Mouse (Mus musculus) erythroblast, embryonic 14.5 days (primary cell): ENCODE measurements around the gene Anpep. TPM values are rescaled to one million over a fixed set of nuclear protein-coding genes. Genes with fewer than 3 reads are reported as not detected.

ENCODE experiments used
- H3K27me3 ChIP-seq: 2 replicates; pipeline ENCODE4 v1.6.1; 2012; ENCODE audit warnings: inconsistent platforms; ENCODE audit not compliant: control insufficient read depth
- H3K36me3 ChIP-seq: 2 replicates; pipeline ENCODE4 v1.6.1; 2012; ENCODE audit warnings: mild to moderate bottlenecking, inconsistent platforms; ENCODE audit not compliant: control insufficient read depth
- H3K4me1 ChIP-seq: 2 replicates; pipeline ENCODE4 v1.6.1; 2012; ENCODE audit warnings: inconsistent platforms; ENCODE audit not compliant: control insufficient read depth
- H3K4me3 ChIP-seq: replicated peaks from 2 replicates; pipeline ENCODE3; 2012; ENCODE audit warnings: moderate library complexity, mild to moderate bottlenecking, inconsistent platforms
- H3K9me3 ChIP-seq: 2 replicates; pipeline ENCODE4 v1.6.1; 2012; ENCODE audit warnings: low read length, inconsistent platforms, mixed read lengths; ENCODE audit not compliant: control insufficient read depth
- GATA1 ChIP-seq: IDR thresholded peaks from 2 replicates; pipeline ENCODE4 v1.6.1; 2012; ENCODE audit warnings: low read length, inconsistent platforms, mixed read lengths
- TAL1 ChIP-seq: IDR thresholded peaks from 3 replicates; pipeline ENCODE4 v1.6.1; 2012; ENCODE audit warnings: low read length, inconsistent platforms, mixed read lengths
- polyA plus RNA-seq: library from polyadenylated mRNA; stranded (reverse); fragments of >175 nt; gene quantifications from 2 replicates; pipeline ENCODE4 v1.2.3, GENCODE M21; 2012

Gene Anpep
- polyA plus RNA-seq, 1 experiment: 0.03 TPM

GRCm38 (mm10) chr7:79869072-79869719, 8.3 kb upstream of the Anpep start:
- H3K9me3 ChIP-seq: no peaks in the 10 kb centered on the region
- H3K36me3 ChIP-seq: no peaks in the 10 kb centered on the region
- no peaks in the 10 kb centered on the region for H3K27me3 ChIP-seq
- no peaks in the 10 kb centered on the region for H3K4me1 ChIP-seq
- TF ChIP-seq TAL1: no peak
- TF ChIP-seq GATA1: no peak
- H3K4me3 ChIP-seq: no peak overlapping the region

GRCm38 (mm10) chr7:79868475-79868874, 7.6 kb upstream of the Anpep start:
- no peaks in the 10 kb centered on the region for H3K36me3 ChIP-seq
- H3K4me3 ChIP-seq: no peak overlapping the region
- no peak for TF ChIP-seq TAL1
- no peak for TF ChIP-seq GATA1
- no peaks in the 10 kb centered on the region for H3K27me3 ChIP-seq
- no peaks in the 10 kb centered on the region for H3K4me1 ChIP-seq
- H3K9me3 ChIP-seq: no peaks in the 10 kb centered on the region

- H3K4me1 ChIP-seq: no peaks in the 10 kb centered on the region
- no peaks in the 10 kb centered on the region for H3K27me3 ChIP-seq
- TF ChIP-seq TAL1: no peak
- no peak for TF ChIP-seq GATA1
- no peaks in the 10 kb centered on the region for H3K36me3 ChIP-seq
- no peak overlapping the region for H3K4me3 ChIP-seq
- H3K9me3 ChIP-seq: no peaks in the 10 kb centered on the region
Observed at GRCm38 (mm10) chr7:79867861-79868260, 7.0 kb upstream of the Anpep start.

GRCm38 (mm10) chr7:79866294-79867000, 5.6 kb upstream of the Anpep start:
- Histone ChIP-seq H3K4me3 (no peak overlapping the region), H3K4me1 (peaks cover 5% of the 10 kb centered on the region), H3K27me3 (no peaks in the 10 kb centered on the region), H3K9me3 (no peaks in the 10 kb centered on the region), H3K36me3 (no peaks in the 10 kb centered on the region)
- no peak for TF ChIP-seq TAL1
- no peak for TF ChIP-seq GATA1

GRCm38 (mm10) chr7:79861794-79862193, 935 bp upstream of the Anpep start:
- TF ChIP-seq TAL1 (no peak), GATA1 (no peak)
- Histone ChIP-seq H3K4me3 (no peak overlapping the region), H3K4me1 (peaks cover 9% of the 10 kb centered on the region), H3K27me3 (no peaks in the 10 kb centered on the region), H3K9me3 (no peaks in the 10 kb centered on the region), H3K36me3 (no peaks in the 10 kb centered on the region)

GRCm38 (mm10) chr7:79858956-79859630, 1.8 kb downstream of the Anpep start:
- no peak for TF ChIP-seq GATA1
- no peak for TF ChIP-seq TAL1
- Histone ChIP-seq H3K4me3 (no peak overlapping the region), H3K27me3 (no peaks in the 10 kb centered on the region), H3K4me1 (peaks cover 9% of the 10 kb centered on the region), H3K36me3 (no peaks in the 10 kb centered on the region), H3K9me3 (no peaks in the 10 kb centered on the region)

- Histone ChIP-seq H3K9me3 (no peaks in the 10 kb centered on the region), H3K4me3 (no peak overlapping the region), H3K4me1 (peaks cover 9% of the 10 kb centered on the region), H3K36me3 (no peaks in the 10 kb centered on the region), H3K27me3 (no peaks in the 10 kb centered on the region)
- TF ChIP-seq GATA1: no peak
- TF ChIP-seq TAL1: no peak
Observed at GRCm38 (mm10) chr7:79858202-79858934, 2.5 kb downstream of the Anpep start.

- Histone ChIP-seq H3K4me3 (no peak overlapping the region), H3K4me1 (peaks cover 3% of the 10 kb centered on the region), H3K27me3 (no peaks in the 10 kb centered on the region), H3K9me3 (no peaks in the 10 kb centered on the region), H3K36me3 (no peaks in the 10 kb centered on the region)
- no peak for TF ChIP-seq TAL1
- TF ChIP-seq GATA1: no peak
Observed at GRCm38 (mm10) chr7:79856305-79856704, 4.6 kb downstream of the Anpep start.
